Mouse (Mus musculus): ENCODE results near the gene Tcam1.

Gene Tcam1

DNA sequence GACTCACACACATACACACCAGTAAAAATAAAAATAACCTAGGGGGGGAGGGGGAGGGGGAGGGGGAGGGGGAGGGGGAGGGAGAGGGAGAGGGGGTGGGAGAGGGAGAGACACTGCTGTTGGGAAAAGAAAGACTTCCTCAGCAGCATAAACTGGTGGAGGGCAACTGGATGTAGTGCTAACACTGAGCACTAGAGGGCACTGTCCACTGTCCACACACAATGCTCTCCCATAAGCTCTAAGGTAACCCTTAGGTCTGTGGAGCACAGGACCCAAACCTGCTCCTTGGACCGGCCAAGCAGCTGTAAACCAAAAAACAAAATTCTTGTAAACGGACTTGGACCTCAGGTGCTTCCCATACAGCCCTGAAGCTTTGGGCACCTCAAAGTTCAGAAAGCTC lies 26.2 kb downstream of the Tcam1 start:
- no peak for TF ChIP-seq GATA4 (IDR thresholded peaks at IDR 0.05; ENCODE audit: insufficient replicate concordance, low read length)

DNA sequence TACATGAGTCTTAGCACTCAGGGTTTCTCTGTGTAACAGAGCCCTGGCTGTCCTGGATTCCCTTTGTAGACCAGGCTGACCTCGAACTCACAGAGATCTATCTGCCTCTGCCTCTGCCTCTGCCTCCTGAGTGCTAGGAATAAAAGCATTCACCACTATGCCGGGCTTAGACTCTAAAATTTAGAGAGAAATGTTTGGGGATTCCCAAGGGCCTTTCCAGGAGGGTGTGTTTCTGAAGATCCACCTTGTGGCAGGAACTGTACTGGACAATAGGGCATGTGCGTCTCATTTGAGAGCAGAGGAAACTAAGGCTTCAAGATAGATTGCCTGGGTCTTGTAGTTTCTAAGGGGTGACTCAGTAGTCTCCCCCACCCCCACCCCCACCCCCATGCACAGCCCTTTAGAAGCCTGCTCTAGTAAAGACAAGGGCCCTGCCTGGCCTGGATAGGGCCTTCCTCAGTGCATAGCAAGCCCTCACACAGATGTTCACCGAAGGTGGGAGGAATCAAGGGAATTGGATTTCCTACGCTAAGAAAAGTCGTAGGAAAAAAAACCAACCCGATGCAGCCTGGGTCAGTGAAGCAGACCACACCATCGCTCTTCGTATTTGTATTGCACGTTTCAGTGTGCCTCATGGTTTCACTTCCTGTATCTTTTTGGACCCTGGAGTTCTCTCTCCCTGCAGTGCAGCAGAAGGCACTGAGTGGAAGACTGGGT lies 29.0 kb downstream of the Tcam1 start:
- TF ChIP-seq GATA4 (IDR thresholded peaks at IDR 0.05; ENCODE audit: insufficient replicate concordance, low read length), result no peak

DNA sequence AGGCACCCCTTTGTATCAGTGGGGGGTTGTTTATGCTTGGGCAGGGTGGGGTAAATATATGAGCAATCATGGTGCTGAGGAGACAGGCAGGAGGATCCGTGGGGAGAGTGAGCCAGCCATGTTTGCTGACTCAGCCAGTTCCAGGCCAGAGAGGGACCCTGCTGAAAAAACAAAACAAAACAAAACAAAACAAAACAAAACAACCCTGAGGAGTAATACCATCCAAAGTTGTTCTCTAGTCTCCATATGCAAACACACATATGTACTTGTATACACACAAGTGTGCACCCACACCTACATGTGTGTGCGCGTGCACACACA lies 29.6 kb downstream of the Tcam1 start:
- no peak for TF ChIP-seq GATA4 (IDR thresholded peaks at IDR 0.05; ENCODE audit: insufficient replicate concordance, low read length)

DNA sequence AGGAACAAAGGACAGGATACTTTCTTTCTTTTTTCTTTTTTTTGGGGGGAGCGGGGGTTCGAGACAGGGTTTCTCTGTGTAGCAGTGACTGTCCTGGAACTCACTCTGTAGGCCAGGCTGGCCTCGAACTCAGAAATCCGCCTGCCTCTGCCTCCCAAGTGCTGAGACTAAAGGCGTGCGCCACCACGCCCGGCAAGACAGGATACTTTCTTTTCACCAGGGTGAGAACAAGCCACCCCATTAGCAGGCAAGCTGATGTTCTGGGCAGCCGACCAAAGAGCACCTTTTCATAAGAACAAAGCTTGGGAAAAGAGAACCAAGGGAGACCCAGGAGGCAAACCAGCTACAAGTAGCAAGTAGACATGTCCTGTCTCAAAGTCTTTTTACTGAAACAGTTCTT lies 30.3 kb downstream of the Tcam1 start:
- TF ChIP-seq GATA4 (IDR thresholded peaks at IDR 0.05; ENCODE audit: insufficient replicate concordance, low read length), result no peak

DNA sequence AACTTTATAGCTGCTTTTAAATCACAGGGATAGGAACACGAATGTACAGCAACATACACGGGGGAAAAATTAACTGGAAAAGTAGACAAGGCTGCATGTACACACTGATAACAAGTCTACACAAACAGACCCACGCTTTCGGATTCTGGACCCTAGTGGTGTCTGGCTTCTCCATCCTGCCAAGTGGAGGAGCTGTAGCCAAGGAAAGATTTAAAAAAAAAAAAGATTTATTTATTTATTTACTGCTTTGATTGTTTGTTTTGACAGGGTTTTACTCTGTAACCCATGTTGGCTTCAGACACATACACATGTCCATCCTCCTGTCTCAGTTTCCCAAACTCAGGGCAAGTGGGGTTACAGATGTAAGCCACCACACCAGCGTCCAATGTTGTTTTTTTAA lies 31.0 kb downstream of the Tcam1 start:
- no peak for TF ChIP-seq GATA4 (IDR thresholded peaks at IDR 0.05; ENCODE audit: insufficient replicate concordance, low read length)

DNA sequence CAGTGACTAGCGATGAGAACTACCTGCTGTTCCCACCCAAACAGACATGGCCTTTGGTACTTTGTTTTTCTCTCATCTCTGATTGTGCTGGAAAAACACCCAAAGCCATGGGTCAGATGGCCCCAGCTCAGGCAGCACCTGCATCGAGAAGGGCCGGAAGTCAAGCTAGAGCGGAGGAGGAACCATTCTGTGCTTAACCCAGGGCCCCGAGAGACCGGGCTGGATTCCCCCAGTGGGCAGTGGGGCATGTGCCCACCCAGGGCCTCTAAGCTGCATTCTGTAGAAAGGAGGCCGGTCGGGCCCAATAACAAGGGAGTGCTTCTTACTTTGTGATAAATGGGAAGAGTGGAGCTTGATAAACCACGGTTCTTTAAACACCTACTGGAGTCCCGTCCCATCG lies 31.7 kb downstream of the Tcam1 start:
- TF ChIP-seq GATA4 (IDR thresholded peaks at IDR 0.05; ENCODE audit: insufficient replicate concordance, low read length), result no peak

DNA sequence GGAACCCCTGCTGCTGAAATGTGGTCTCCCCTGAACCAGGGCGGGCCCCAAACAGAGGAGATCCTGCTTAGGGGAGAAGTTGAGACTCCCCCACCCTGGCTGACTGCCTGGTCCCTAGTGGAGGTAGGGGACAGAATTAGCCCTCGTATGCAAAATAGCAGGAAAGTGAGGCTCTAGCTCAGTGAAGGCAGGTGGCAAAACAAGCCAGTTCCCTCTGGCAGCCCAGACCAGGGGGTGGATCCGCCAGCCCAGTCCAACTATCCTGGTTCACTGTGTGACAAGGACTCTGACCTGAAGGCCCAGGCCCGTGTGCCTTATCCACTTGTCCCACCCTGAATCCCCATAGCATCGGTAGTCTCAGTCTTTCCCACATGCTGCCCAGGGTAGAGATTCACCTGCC lies 33.7 kb downstream of the Tcam1 start:
- no peak for TF ChIP-seq GATA4 (IDR thresholded peaks at IDR 0.05; ENCODE audit: insufficient replicate concordance, low read length)

DNA sequence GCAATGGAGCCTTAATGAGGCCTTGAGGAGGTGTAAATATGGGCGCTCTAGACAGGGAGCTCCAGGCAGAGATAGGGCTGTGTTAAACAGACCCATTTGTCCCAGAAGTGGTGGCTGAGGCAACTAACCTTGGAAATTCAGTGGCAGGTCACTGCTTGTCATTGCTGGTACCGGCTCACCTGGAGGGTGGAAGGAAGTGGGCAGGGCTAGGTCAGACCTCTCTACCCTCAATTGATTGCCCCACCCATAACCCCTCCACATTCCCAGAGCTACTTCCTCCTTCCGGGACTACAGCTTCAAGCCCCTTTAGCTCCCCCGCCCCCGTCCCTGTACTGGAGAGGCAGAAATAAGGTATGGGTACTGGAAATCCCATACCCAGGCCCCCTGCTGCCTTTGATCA lies 37.1 kb downstream of the Tcam1 start:
- TF ChIP-seq GATA4 (IDR thresholded peaks at IDR 0.05; ENCODE audit: insufficient replicate concordance, low read length), result no peak

DNA sequence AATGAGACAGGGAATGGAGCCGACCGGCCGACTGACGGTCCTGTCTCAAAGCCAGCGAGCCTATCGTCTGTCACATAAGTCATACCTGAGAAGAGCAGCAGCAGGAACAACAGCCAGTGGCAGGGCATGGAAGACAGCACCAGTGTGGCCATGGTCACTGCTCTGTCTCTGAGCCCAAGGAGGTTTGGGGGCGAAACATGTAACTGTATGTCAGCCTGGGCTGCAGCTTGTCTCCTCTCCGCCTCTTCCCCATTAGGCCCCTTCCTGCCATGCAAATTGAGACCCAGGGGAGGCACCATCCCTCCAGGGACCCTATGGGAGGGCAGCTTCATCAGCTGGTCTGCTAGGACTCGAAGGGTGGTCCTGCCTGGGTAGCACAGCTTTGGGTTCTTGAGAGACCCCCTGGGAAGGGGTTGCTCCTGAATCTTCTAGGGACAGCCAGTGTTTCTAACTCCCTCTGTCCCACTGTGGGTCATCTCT lies 37.9 kb downstream of the Tcam1 start, which contains the start of gene Cd79b:
Gene Cd79b, minus strand, starts transcription at position 430 of the 480 bp plus-strand sequence.
- no peak for TF ChIP-seq GATA4 (IDR thresholded peaks at IDR 0.05; ENCODE audit: insufficient replicate concordance, low read length)

DNA sequence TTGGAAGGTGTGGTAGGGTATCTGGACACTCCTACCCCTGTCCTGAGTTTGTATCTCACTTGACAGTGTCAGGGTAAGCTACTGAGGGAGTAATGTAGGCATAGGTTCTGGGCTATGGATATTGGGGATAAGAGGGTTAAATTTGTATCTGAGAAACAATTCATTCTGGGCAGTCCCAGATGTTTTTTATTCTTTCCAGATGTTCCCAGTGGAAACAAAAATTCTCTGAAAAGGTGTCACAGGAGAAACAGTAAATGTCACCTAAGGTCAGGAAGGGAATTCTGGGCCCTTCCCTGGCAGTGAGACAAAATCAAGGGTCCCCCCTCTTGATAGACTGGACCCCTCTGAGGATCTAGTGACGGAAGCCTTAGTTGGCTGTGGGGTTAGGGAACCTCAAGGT lies 39.9 kb downstream of the Tcam1 start:
- no peak for TF ChIP-seq GATA4 (IDR thresholded peaks at IDR 0.05; ENCODE audit: insufficient replicate concordance, low read length)

DNA sequence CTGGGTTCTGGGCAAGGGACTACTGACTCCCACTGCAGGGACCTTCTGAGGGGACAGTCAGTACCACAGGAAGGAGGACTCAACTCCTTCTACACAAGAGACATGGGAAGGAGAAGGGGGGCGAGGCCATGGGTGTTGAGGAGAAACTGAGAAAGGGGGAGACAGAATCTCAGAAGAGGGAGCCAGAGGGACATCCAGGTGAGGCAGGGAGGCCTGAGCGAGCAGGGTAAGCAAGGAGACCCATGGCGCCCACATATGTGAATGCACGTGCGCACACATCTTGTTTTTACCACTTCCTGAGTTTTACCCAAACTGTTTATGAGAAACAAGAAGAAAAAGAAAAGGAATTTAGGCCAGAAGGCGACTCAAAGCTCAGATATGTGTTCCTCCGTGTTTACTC lies 41.3 kb downstream of the Tcam1 start:
- no peak for TF ChIP-seq GATA4 (IDR thresholded peaks at IDR 0.05; ENCODE audit: insufficient replicate concordance, low read length)

DNA sequence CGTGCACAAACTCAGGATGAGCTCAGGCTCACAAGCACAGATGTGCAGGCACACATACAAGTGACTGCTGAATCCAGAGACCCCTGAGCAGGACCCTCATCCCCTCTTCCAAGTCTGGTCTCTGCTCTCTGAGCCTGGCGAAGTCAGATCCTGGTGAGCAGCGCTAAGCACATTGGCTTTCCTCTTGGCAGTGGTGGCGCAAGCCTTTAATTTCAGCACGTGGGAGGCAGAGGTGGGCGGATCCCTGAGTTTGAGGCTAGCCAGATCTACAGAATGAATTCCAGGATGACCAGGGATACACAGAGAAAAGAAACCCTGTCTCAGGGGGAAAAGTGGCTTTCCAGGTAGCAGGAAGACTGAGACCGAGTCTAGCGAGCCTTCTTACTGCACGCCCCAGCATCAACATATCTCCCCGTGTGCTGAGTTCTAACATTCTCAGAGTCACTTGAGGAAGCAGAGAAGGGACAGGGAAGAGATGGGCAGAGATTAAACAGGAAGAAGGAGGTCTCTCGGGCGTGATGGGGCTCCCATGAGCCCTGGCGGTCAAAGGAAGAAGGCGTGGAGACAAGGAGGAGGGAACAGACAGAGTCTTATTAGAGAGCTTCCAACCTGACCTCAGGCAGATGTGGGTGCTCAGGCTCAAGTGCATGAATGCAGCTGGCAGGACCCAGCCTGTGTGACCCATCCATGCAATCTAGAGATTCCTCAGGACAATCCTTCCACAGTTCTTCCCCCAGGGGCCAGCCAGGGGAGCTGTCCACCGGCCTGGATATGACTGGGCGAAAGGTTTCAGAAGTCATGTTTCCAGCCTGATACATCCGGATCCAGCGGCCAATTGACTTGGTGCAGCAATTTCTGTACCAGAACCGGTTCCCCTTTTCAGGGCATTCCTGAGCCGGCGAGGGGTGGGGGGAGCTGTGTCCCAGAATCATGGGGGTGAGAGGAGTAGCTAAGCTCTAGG lies 42.2 kb downstream of the Tcam1 start:
- no peak for TF ChIP-seq GATA4 (IDR thresholded peaks at IDR 0.05; ENCODE audit: insufficient replicate concordance, low read length)

DNA sequence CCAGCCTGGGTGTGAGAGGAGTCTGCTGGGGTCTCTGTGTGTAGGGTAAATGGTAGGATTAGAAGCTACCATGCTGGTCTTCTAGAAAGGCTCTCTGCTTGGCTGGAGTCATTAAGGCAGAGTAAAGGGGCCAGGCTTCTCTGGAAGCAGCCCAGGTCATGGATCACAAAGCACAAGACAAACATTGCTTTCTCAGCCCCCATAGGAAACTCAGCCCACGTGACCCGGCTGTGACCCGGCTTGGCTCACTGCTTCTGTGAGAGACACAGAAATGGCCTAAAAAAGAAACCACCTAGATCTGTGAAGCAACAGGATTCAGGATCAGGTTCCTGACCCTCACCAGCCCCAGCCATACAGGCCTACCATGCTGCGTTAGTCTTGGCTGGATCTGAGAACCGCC lies 48.4 kb downstream of the Tcam1 start:
- no peak for TF ChIP-seq GATA4 (IDR thresholded peaks at IDR 0.05; ENCODE audit: insufficient replicate concordance, low read length)

DNA sequence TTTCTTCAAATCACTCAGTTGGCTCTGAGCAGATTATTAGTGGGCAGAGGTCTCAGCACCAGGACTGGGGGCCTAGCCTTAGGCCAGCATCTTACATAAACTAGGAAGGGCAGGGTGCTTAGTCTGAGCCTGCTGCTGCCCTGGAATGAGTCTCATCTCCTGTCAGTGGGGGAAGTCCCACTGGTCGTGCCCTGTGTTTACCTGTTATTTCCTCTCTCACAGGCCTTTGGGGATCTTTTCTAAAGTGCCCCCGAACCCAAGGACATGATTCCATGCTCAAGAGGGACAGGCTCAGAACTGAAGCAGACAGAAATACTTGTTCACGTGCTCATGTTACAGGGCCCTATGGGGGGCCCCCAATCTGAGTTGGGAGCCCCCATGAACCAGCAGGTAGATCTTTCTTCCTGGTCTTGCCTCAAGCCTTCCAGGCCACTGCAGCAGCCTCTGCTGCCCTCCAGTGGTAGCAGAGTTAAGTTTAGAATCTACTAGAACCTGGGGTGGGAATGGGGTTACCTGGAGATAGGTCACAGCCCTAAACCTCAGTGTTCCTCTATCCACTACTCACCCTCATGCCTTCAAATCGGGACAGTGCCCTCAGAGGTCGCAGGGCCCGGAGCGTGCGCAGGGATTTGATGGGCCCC lies 49.2 kb downstream of the Tcam1 start:
- no peak for TF ChIP-seq GATA4 (IDR thresholded peaks at IDR 0.05; ENCODE audit: insufficient replicate concordance, low read length)

DNA sequence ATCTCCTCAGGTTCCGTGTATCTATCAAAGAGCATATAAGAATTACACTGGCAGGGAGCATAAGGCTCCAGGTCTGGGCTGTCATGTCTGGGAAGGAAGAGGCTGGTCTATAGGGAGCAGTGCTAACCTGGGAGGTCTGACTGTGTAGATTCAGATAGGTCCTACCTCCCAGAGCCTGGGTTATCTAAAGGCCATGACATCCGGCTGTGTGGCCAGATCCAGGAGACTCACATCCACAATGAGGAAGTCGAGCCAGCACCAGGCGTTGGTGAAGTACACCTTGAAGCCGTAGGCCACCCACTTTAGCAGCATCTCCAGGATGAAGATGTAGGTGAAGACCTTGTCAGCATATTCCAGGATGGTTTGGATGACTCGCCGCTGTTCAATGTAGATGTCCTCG lies 50.0 kb downstream of the Tcam1 start:
- no peak for TF ChIP-seq GATA4 (IDR thresholded peaks at IDR 0.05; ENCODE audit: insufficient replicate concordance, low read length)

DNA sequence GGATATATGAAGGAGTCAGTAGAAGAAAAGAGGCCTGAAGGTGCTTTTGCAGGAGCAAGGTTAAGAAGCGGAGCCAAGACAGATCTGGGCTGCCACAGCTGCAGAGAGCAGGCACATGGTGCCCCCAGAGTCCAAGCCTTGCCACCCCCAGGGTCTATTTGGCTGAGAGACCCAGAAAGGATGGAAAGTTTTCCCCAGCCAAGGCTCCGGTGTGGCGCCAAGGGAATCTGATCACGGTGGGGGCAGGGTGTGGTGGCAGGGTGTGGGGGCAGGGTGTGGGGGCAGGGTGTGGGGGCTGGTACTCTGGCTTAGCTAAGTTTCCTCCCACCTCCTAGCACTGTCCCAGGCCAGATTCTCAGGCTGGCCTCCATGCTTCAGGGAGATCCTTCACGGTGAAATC lies 52.0 kb downstream of the Tcam1 start:
- no peak for TF ChIP-seq GATA4 (IDR thresholded peaks at IDR 0.05; ENCODE audit: insufficient replicate concordance, low read length)

Measured in liver, adult (tissue).